Mouse (Mus musculus): ENCODE results near the gene Zbtb8os. TPM values are rescaled to one million over a fixed set of nuclear protein-coding genes. Genes with fewer than 3 reads are reported as not detected.
A peak's percentile ranks its signal among the peaks of the same experiment; 100 is the strongest.

The Zbtb8os gene
- total and polyA plus RNA-seq, 2 experiments from 2014 or later, result 5.7 to 23.5 TPM

DNA sequence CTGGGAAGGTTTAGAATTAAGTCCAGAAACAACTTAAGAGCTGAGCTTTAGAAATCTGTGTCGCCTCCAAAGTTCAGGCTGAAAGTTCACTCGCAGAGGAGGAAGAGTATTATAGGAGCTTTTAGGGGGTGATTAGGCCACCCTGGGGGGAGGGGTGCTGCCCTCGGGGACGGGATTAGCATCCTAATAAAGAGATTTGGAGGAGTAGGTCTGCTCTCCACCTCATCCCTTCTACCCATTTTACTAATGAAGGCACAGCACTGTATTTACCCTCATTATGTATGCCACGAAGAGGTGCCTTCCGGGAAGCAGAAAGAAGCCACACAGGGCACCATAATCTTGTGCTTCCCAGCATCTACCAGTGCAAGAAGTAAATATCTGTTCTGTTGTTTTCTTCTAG lies 39.5 kb downstream of the Zbtb8os start:
- no peak overlapping the region for H3K9ac ChIP-seq (replicated peaks; ENCODE audit: low read length)
- no peak overlapping the region for H3K4me2 ChIP-seq (ENCODE audit: low read depth, low read length)
- ATAC-seq (no peak), DNase-seq (ENCODE audit: low spot score) (no peak)
- H3K9me3 ChIP-seq (ENCODE audit: low read length), result no peaks in the 10 kb centered on the region
- no peaks in the 10 kb centered on the region for H3K36me3 ChIP-seq (ENCODE audit: insufficient read depth, low read length)
- no peak overlapping the region for H3K4me3 ChIP-seq (ENCODE audit: low read length)
- WGBS, result 27% methylated on average over 6 of the region's 6 CpGs
- H3K4me1 ChIP-seq (ENCODE audit: insufficient read depth, low read length), result no peaks in the 10 kb centered on the region
- no peaks in the 10 kb centered on the region for H3K27me3 ChIP-seq (ENCODE audit: insufficient read depth, low read length)
- no peak for TF ChIP-seq CTCF (IDR thresholded peaks at IDR 0.05; ENCODE audit: low read depth)
- H3K27ac ChIP-seq, result no peak overlapping the region

DNA sequence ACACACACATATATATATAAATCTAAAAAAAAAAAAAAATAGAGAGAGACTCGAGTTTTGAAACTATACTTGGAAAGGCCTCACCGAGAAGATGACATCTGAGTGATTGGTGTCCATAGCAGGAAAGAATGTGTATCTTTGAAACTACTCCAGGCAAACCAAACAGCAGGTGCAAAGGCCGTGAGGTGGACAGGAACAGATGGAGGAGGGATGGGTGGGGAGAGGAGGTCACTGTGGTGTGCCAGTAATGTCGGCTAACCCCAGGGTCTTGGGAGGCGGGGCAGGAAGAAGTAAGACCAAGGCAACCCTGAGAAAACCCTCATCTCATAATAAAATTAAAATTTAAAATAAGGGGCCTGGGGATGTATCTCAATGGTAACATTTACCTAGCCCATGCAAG lies 40.3 kb downstream of the Zbtb8os start:
- Histone ChIP-seq H3K27me3 (ENCODE audit: insufficient read depth, low read length) (no peaks in the 10 kb centered on the region), H3K4me3 (ENCODE audit: low read length) (no peak overlapping the region), H3K4me2 (ENCODE audit: low read depth, low read length) (0 out of 2 replicates have a peak overlapping the region, but pooled peaks have one; percentile 62), H3K27ac (no peak overlapping the region), H3K9ac (replicated peaks; ENCODE audit: low read length) (no peak overlapping the region), H3K4me1 (ENCODE audit: insufficient read depth, low read length) (no peaks in the 10 kb centered on the region), H3K36me3 (ENCODE audit: insufficient read depth, low read length) (no peaks in the 10 kb centered on the region), H3K9me3 (ENCODE audit: low read length) (no peaks in the 10 kb centered on the region)
- WGBS, result 73% methylated on average over 5 of the region's 5 CpGs
- ATAC-seq (no peak), DNase-seq (ENCODE audit: low spot score) (no peak)
- TF ChIP-seq CTCF (IDR thresholded peaks at IDR 0.05; ENCODE audit: low read depth), result no peak

DNA sequence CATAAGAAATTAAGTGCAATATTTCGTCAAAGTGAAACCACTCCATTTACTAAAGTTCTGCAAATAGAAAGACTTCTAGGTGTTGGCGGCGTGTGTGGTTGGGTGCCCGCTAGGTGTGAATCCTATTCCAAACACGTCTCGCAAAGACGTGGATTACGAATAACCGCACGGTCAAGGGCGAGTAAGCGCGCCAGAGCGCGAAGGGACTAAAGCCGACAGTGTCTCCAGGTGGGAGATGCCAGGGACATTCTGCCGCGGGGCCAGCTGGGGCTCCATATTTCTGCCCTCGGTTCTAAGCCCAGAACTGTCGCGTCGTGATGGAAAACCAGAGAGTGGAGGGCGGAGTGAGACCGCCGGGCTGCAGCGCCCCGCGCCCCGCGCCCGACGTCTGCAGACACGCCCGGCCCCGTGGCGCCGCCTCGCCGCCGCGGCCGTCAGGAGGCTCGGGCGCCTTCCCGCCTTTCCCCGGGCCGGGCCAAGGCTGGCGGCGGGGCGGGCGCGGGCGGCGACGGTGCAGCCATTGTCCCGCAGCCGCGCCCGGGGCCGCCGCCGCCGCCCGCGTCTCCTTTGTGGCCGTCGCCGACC lies 41.6 kb downstream of the Zbtb8os start:
- WGBS, result under 1% methylated on average over 55 of the region's 68 CpGs
- peak; percentile 73 for ATAC-seq
- DNase-seq (ENCODE audit: low spot score), result peak; percentile 74
- H3K9me3 ChIP-seq (ENCODE audit: low read length), result no peaks in the 10 kb centered on the region
- peak; percentile 23; the same call in 1 of the 2 replicates for TF ChIP-seq CTCF (IDR thresholded peaks at IDR 0.05; ENCODE audit: low read depth)
- H3K4me1 ChIP-seq (ENCODE audit: insufficient read depth, low read length), result no peaks in the 10 kb centered on the region
- H3K4me3 ChIP-seq (ENCODE audit: low read length), result peak overlapping the region; percentile 81
- H3K27me3 ChIP-seq (ENCODE audit: insufficient read depth, low read length), result no peaks in the 10 kb centered on the region
- peak overlapping the region; percentile 98 for H3K9ac ChIP-seq (replicated peaks; ENCODE audit: low read length)
- H3K36me3 ChIP-seq (ENCODE audit: insufficient read depth, low read length), result no peaks in the 10 kb centered on the region
- H3K27ac ChIP-seq, result peak overlapping the region; percentile 93
- H3K4me2 ChIP-seq (ENCODE audit: low read depth, low read length), result peak overlapping the region; percentile 62

DNA sequence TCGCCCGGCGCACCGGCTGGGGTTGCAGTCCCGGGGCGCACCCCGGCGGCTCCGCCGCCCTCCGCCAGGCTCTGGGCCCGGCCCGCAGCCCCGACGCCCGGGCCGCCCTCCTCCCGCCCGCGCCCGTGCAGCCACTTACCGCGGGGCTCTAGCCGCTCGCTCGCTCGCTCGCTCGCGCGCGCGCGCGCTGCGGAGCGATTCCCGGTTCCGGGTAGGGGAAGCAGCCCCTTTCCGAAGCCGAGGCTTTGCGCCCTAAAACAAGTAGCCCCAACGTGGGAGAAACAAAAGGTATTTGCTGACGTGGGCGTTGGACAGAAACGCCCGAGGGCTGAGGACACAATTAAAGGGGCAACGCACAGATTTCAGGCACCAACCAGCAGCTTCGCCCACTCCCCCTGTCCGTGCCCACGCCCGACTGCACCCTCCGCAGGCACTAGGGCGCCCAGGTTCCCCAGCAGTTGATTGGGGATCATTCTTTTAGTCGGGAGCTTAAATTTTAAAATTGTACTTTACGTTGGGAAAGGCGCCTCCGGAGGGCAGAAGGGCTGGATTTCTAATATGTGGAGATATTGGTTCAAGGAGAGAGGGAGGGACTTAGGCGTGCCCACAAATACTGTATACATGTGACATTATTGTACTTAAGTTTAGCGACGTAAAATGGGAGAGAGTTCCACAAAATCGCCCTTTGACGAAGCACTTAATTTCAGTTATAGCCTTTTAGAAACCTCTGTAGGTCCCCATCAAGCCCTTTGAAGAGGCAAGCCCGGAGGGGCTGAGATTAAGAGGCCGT lies 42.3 kb downstream of the Zbtb8os start, which contains the start of gene Zbtb8a:
Zbtb8a (minus strand) TSS at position 516 of the 790 bp plus-strand sequence.
- 1% methylated on average over 56 of the region's 65 CpGs for WGBS
- ATAC-seq (peak; percentile 81), DNase-seq (ENCODE audit: low spot score) (peak; percentile 88)
- Histone ChIP-seq H3K36me3 (ENCODE audit: insufficient read depth, low read length) (no peaks in the 10 kb centered on the region), H3K9me3 (ENCODE audit: low read length) (no peaks in the 10 kb centered on the region), H3K4me2 (ENCODE audit: low read depth, low read length) (peak within 1 kb of the TSS; percentile 62), H3K27me3 (ENCODE audit: insufficient read depth, low read length) (no peaks in the 10 kb centered on the region), H3K4me1 (ENCODE audit: insufficient read depth, low read length) (no peaks in the 10 kb centered on the region), H3K27ac (peak within 1 kb of the TSS; percentile 93), H3K9ac (replicated peaks; ENCODE audit: low read length) (peak within 1 kb of the TSS; percentile 98), H3K4me3 (ENCODE audit: low read length) (peak within 1 kb of the TSS; percentile 81)
- no peak; the same call in 1 of the 2 replicates for TF ChIP-seq CTCF (IDR thresholded peaks at IDR 0.05; ENCODE audit: low read depth)

DNA sequence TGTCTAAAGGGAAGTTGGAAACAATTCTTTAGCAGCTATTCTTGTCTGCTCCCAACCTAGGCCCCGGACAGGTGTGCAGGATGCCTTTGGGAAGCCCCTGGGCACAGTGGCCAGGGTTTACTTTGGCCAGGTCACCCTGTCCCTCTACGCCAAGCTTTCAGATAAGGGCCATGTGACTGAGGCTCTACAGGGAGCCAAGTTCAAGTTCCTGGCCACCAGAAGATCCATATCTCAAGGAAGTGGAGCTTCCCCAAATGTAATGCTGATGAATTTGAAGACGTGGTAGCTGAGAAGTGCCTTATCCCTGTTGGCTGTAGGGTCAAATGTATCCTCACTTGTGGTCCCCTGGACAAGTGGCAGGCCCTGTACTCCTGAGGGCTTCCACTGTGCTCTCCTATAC lies 44.3 kb downstream of the Zbtb8os start:
- Histone ChIP-seq H3K27ac (no peak overlapping the region), H3K4me1 (ENCODE audit: insufficient read depth, low read length) (no peaks in the 10 kb centered on the region), H3K9ac (replicated peaks; ENCODE audit: low read length) (no peak overlapping the region), H3K4me2 (ENCODE audit: low read depth, low read length) (no peak overlapping the region), H3K27me3 (ENCODE audit: insufficient read depth, low read length) (no peaks in the 10 kb centered on the region), H3K4me3 (ENCODE audit: low read length) (no peak overlapping the region), H3K36me3 (ENCODE audit: insufficient read depth, low read length) (no peaks in the 10 kb centered on the region), H3K9me3 (ENCODE audit: low read length) (no peaks in the 10 kb centered on the region)
- ATAC-seq, result no peak
- TF ChIP-seq CTCF (IDR thresholded peaks at IDR 0.05; ENCODE audit: low read depth), result no peak
- WGBS, result 89% methylated on average over 3 of the region's 3 CpGs
- no peak for DNase-seq (ENCODE audit: low spot score)

DNA sequence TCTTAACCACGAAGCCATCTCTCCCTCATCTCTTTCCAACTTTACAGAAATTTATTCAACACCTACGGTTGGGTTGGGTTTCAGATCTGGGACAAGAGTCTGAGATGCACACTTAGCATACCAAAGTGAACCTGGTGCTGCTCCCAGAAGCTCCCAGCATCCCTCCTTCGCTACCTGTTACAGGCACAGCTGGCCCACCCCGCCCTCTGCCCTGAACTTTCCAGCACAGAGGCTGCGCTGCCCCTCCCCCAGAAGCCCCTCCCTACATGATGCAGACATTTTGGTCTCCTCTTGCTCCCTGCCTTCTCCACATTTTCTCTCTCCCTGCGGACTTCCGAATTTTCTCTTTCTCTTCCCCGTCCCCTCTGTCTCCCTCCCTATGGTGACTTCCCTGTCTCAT lies 45.7 kb downstream of the Zbtb8os start:
- no peak for TF ChIP-seq CTCF (IDR thresholded peaks at IDR 0.05; ENCODE audit: low read depth)
- Histone ChIP-seq H3K4me2 (ENCODE audit: low read depth, low read length) (no peak overlapping the region), H3K9me3 (ENCODE audit: low read length) (no peaks in the 10 kb centered on the region), H3K36me3 (ENCODE audit: insufficient read depth, low read length) (no peaks in the 10 kb centered on the region), H3K4me1 (ENCODE audit: insufficient read depth, low read length) (no peaks in the 10 kb centered on the region), H3K27ac (no peak overlapping the region), H3K4me3 (ENCODE audit: low read length) (no peak overlapping the region), H3K27me3 (ENCODE audit: insufficient read depth, low read length) (no peaks in the 10 kb centered on the region), H3K9ac (replicated peaks; ENCODE audit: low read length) (no peak overlapping the region)
- no peak for DNase-seq (ENCODE audit: low spot score)
- WGBS, result 77% methylated on average over 8 of the region's 8 CpGs
- no peak for ATAC-seq

DNA sequence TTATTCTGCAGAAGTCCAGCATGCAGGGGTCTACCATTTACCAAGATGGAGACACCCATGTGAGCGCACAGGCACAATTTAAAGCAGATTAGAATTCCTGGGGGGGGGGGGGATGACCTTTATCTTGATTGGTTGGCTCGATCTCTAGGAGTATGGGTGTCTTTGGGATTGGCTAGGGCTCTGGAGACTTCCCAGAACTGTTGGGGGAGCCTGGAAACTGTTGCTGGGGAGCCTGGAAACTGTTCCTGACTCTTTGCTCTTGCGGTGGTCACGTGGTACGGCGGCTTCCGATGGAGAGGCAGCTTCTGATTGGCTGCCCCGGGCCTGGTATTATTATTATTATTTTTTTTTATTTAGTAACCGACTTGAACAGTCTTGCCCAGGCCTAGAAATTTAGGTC lies 46.5 kb downstream of the Zbtb8os start:
- Histone ChIP-seq H3K4me2 (ENCODE audit: low read depth, low read length) (no peak overlapping the region), H3K27ac (no peak overlapping the region), H3K36me3 (ENCODE audit: insufficient read depth, low read length) (no peaks in the 10 kb centered on the region), H3K9me3 (ENCODE audit: low read length) (no peaks in the 10 kb centered on the region), H3K9ac (replicated peaks; ENCODE audit: low read length) (no peak overlapping the region), H3K27me3 (ENCODE audit: insufficient read depth, low read length) (no peaks in the 10 kb centered on the region), H3K4me1 (ENCODE audit: insufficient read depth, low read length) (no peaks in the 10 kb centered on the region), H3K4me3 (ENCODE audit: low read length) (no peak overlapping the region)
- 90% methylated on average over 9 of the region's 9 CpGs for WGBS
- TF ChIP-seq CTCF (IDR thresholded peaks at IDR 0.05; ENCODE audit: low read depth), result no peak
- DNase-seq (ENCODE audit: low spot score) (no peak), ATAC-seq (no peak)

All from hindbrain, postnatal 0 days (tissue).